Mouse (Mus musculus): ENCODE data around the gene Syn3.
A peak's percentile ranks its signal among the peaks of the same experiment; 100 is the strongest.
"Not testable (repeated sequence)": the region's sequence is repeated elsewhere in the genome, so short reads cannot be mapped to it uniquely, and the experiment has no call there.

The Syn3 gene

GRCm38 (mm10) chr10:86056297-86056903 lies 442.3 kb downstream of the Syn3 start:
- no peak for DNase-seq (ENCODE audit: low spot score in 2 of 2)

DNA sequence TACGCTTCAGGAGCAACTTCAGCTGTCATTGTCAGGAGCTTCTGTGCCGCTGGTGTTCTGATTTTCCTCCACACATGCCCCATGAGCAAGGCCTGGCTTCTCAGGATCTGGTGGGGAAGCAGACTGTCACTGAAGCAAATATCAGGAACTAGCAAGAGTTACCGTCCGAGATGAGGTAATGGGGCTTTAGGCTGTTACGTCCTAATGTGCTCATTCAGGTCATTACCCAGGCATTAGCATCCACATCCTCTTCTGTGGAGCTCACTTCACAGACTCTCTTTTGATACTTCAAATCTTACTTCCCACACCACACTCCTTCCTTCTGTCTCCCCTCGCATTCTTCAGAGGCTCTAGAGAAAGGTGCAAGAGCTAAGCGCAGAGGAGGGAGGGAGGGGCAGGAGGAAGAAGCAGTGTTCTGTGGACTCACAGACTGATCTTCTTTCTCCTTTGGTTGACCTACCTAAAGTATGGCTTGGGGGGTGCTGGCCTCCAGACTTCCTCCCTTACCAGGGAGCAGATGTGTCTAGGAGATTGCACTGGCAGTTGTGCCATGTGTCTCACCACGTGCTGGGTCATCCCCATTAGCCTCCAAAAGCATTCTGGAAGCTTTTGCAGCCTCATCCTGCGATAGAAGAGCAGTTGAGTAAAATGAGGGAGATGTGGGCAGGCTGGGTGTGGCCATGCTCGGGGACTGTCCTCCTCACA lies 445.7 kb downstream of the Syn3 start:
- DNase-seq (ENCODE audit: low spot score in 2 of 2): no peak

GRCm38 (mm10) chr10:86050522-86050921 lies 448.2 kb downstream of the Syn3 start:
- DNase-seq (ENCODE audit: low spot score in 2 of 2): no peak

- DNase-seq (ENCODE audit: low spot score in 2 of 2): no peak
Measured at GRCm38 (mm10) chr10:86047786-86048185, 450.9 kb downstream of the Syn3 start.

GRCm38 (mm10) chr10:86046371-86046770 lies 452.3 kb downstream of the Syn3 start:
- DNase-seq (ENCODE audit: low spot score in 2 of 2): no peak

DNA sequence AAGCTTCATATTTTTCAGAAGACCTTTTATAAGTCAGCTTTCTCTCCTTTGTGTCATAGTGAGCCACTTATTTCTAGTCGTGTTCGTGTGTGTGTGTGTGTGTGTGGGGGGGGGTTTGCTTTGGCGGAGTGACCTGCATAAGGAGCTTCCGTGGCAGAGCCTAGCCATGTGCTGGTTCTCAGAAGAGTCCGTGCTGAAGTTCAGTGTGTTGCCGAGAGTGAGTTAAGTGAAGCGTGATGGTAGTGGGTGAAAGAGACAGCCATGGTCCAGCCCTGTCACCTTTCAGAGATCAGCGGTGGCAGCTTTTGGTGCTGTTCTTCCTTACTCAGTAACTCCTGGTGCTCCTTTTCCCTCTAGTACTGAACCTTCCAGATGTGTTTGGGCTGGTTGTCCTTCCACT lies 454.6 kb downstream of the Syn3 start:
- no peak for DNase-seq (ENCODE audit: low spot score in 2 of 2)

- DNase-seq (ENCODE audit: low spot score in 2 of 2): no peak
Measured at GRCm38 (mm10) chr10:86043651-86044050, 455.0 kb downstream of the Syn3 start.

DNA sequence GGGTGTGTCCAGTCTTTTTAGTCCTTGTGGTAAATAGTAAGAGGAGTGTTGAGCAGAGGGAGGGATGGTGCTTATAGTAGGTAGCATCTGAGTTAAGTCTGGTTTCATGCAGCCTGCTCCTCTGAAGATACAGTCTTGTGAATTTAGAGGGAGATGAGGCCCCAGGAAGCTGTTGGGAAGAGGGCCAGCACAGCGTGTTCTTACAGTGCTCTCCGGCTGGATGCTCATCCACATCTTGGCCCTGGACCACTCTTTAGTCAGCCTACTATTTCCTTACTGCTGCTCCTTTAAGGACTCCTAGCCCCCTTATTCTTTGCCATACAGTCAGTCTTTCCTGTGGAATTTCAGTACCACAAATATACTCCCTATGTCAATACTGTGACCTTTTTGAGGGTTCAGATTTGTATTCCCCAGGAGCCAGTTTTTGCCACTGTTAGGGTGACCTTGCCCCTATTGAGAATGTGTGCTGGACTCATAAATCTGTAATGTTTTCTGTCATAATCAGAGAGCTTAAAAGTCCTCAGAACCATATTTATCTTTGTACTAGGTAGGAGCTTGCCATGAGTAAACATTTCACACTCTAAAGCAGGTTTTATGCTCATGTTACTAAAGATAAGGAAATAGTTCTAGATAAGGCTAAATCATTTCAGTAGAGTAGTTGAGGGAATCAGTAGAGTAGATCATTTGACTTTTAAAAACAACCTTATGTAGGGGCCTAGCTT lies 464.5 kb downstream of the Syn3 start:
- DNase-seq (ENCODE audit: low spot score in 2 of 2): no peak

DNA sequence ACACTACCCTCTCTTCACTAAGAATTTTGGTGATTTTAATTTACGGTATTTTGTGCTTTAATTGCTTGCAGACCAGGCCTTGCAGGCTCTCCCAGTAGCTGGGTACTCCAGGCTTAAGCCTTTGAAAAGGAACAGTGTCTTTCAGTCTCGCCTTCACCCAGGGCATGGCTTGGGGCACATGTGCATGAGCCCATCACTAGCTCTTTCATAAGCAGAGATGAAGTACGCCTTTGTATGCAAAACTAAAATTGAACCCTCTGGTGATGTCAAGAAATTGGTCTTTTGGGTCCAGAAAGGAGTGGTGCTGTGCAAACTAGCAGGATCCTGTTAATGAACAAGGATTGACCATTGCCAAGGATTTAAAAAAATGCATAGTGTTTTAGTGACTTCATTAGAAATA lies 466.2 kb downstream of the Syn3 start:
- DNase-seq (ENCODE audit: low spot score in 2 of 2): no peak

DNA sequence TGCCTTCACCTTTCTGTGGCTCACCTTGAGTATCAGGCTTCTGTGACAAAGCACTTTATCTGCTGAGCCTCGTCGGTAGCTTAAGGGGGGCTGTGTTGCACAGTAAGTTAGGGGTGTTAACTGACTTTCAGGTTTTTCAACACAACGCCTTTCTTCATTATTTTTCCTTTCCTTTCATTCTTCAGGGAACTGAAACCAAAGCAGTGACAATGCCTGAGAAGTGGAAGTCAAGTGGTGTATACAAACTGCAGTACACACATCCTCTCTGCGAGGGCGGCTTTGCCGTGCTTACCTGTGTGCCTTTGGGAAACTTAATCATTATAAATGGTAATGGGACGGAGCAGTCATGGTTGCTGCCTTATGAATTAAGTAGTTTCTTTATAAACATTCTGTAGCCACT lies 468.0 kb downstream of the Syn3 start:
- DNase-seq (ENCODE audit: low spot score in 2 of 2): no peak

- not testable (repeated sequence) for DNase-seq (ENCODE audit: low spot score in 2 of 2)
Measured at GRCm38 (mm10) chr10:86026807-86027206, 471.9 kb downstream of the Syn3 start.

DNA sequence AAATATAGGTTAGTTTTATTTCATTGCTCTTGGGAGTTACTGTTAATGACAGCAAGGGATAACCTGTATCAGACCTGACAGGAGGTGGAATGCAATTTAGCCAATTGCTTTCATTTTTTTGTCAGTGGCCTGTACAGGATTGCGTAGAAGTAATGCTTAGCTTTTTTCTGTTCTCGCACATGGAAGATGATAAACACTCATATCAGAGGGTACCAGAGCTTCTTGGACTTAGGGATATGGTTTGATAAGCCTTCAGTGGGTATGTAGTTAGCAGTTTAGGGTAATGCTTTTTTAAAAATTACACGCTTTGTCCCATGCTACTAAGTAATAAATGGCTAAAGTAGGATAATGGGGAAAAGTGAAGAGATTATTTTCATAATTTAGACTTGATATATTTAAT lies 472.3 kb downstream of the Syn3 start:
- DNase-seq (ENCODE audit: low spot score in 2 of 2): no peak

DNA sequence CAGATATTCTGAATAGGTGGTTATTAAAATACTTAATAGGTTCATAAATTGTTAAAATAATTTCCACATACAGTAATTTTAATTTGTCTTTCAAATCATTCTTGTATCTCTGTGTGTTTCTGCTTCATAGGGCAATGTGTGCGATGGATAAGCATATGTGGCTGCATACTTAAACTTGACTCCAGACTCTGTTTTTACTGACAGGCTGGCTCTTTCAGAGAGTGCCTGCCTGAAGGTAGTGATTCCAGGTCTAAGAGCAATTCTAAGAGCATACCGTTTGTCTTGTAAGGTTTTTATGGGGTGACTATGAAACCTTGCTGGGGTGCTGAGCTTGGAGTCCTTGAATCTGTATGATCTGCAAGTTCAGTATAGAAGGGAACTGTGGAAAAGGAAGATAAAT lies 472.8 kb downstream of the Syn3 start:
- no peak for DNase-seq (ENCODE audit: low spot score in 2 of 2)

DNA sequence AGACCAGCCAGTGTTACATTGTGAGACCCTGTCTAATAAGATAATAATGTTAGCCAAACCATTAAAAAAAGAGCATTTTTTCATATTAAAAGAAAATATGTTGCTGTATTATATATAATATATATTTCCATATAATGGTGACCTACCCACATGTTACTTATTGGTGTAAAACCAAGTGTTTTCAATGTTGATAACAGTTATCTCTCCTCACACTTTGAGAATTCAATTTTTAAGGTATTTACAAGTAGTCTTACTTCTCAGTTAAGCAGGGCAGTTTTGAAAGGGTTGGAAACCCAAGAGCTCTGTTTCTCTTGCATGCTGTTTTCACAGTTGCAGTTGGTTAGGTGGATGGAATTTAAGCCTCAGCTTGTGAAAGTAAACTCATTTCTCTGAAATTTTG lies 475.5 kb downstream of the Syn3 start:
- DNase-seq (ENCODE audit: low spot score in 2 of 2): no peak

GRCm38 (mm10) chr10:86022474-86022816 lies 476.3 kb downstream of the Syn3 start:
- DNase-seq (ENCODE audit: low spot score in 2 of 2): no peak

DNA sequence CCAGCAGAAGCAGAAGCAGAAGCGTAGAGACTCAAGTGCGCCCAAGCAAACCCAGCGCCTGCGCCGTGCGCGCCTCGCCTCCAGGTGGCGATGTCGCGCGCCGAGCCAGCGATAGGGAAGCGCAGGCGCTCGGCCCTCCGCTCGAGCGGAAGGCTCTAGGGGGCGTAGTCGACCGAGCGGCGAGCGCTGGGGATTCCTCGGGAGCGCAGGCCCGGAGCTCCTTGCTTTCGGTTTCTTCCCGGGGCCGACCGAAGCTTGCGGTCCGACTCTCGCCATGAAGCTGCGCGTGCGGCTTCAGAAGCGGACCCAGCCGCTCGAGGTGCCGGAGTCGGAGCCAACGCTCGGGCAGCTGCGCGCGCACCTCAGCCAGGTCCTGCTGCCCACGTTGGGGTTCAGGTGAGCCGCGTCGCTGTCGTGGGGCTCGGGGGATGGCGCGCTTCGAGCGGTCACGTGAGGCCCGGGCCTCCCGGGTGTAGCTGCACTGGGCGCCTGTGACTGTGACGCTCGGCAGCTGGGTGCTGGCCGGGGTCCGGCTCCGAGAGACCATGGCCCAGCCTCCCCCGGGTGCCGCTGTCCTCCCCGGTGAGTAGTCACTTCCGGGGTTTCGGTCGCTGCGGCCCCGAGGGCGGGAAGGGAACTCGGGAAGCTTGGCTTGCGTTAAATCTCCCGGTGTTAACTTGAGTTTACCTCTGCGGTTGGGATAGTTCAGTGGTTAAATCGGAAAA lies 476.8 kb downstream of the Syn3 start, which contains the start of gene Fbxo7:
Gene Fbxo7, plus strand, starts transcription at position 224 of the 725 bp plus-strand sequence.
- peak; percentile 79 to 84 for DNase-seq (ENCODE audit: low spot score in 2 of 2)

DNA sequence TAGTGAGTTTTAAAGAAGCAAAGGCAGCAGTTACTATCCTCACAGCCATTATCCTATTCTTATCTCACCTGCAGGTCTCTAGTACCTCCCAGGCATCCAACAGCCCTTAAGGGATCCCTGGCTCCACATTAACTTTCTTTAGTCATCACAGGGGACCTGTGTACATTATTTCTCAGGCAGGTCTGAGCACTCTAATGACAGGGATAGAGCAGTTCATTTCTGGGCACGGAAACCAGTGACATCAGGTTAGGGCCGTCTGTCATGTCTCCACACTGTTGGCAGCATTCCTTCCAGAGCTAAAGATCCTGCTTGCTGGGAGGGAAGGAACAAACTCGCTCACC lies 477.3 kb downstream of the Syn3 start:
- no peak for DNase-seq (ENCODE audit: low spot score in 2 of 2)

DNA sequence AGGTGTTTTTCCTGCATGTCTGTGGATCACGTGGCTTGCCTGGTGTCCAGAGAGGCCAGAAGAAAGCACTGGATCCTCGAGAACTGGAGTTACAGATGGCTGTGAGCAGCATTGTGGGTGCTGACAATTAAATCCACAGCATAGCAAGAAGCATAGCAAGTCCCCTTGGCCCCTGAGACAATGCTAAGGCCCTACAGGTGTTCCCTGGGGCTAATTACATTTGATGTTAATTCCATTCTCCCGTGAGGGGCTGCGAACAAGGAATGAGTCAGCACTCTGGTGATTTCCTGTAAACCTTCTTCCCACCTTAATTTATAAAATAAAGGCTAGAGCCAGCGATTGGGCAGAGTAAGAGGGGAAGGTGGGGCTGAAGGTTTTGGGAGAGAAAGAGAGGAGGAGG lies 479.9 kb downstream of the Syn3 start:
- no peak for DNase-seq (ENCODE audit: low spot score in 2 of 2)

GRCm38 (mm10) chr10:86017781-86018180 lies 480.9 kb downstream of the Syn3 start:
- DNase-seq (ENCODE audit: low spot score in 2 of 2): no peak

DNA sequence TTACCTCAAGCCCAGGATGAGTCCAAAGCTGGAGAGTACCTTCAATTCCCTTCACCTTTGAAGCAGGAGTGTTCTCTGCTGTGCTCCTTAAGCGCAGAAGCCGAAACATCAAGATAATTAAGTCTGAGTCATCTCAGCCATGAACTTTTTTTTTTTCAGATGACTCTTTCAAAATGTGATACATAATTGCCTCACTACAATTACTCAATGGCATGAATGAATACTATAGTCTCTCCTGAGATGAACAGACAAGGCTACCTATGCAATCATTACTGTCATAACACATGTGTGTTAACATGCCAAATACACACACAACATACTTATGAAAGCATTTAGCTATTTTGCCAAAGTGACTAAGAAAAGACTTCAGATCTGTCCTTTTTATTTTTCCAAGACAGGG lies 486.9 kb downstream of the Syn3 start, which contains the start of gene Bpifc:
Gene Bpifc, minus strand, starts transcription at position 115 of the 400 bp plus-strand sequence.
- no peak for DNase-seq (ENCODE audit: low spot score in 2 of 2)

- DNase-seq (ENCODE audit: low spot score in 2 of 2): no peak
Measured at GRCm38 (mm10) chr10:86011172-86011571, 487.5 kb downstream of the Syn3 start.

- DNase-seq (ENCODE audit: low spot score in 2 of 2): no peak
Measured at GRCm38 (mm10) chr10:86010636-86011035, 488.1 kb downstream of the Syn3 start.

Measured in right cerebral cortex, adult 2 months (tissue).